Mouse (Mus musculus): Measurements from ENCODE around the gene Rasgrp2. TPM values are rescaled to one million over a fixed set of nuclear protein-coding genes. Genes with fewer than 3 reads are reported as not detected.

Gene Rasgrp2
- total RNA-seq (2012; rRNA removed) = 81.7 and 139 TPM in 2 replicates

DNA sequence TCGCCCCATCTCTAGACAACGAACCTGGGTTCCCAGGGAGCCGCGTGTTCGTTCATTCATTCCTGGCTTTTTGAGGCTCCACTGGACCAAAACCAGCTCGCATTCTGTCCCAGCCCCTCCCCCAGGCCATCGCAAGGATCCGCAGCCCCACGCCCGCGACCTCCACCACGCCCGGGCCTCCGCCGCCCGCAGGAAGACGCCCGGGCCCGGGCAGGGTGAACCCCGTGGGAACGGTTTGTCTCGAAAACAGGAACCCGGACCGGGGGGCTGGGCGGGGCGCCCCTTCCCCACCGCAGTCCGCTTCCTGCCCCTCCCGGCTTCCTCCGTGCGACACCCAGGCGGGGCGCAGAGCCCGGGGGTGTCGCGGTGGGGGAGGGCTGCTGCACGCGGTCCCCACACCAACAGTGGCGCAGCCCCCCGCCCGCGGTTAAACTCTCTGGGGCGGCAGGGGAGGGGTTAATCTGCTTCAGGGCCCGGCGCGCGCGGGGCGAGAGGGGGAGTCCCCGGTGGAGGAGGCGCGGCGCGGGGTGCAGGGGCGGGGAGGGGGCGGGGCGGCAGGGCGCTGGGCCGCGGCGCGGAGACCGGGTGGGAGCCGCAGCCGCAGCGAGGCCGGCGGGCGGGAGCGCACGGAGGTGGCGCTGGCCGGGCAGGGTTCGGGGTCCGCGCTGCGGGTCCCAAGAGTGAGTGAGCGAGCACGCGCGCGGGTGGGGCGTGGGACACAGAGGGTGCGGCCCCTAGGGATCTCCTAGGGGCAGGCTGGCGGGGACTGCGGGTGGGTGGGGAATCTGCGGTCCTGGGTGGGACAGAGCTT is at the start of gene Rasgrp2:
Gene Rasgrp2 (plus strand): TSS at position 56 of the 811 bp plus-strand sequence.
- no peak for TF ChIP-seq MAFK (IDR thresholded peaks at IDR 0.05; ENCODE audit: insufficient read depth, low read depth, low read length)
- TF ChIP-seq CHD2 (IDR thresholded peaks at IDR 0.05; ENCODE audit: low read depth, low read length) = no peak
- TF ChIP-seq ZNF384 (IDR thresholded peaks at IDR 0.05; ENCODE audit: low read depth, low read length) = no peak
- TF ChIP-seq ZC3H11A (IDR thresholded peaks at IDR 0.05; ENCODE audit: borderline replicate concordance, low read depth, low read length) = no peak
- no peak for TF ChIP-seq HCFC1 (IDR thresholded peaks at IDR 0.05; ENCODE audit: borderline replicate concordance, insufficient read depth, low read length)
- no peak for DNase-seq (ENCODE audit: low read depth, low spot score)
- Histone ChIP-seq H3K36me3 (ENCODE audit: control insufficient read depth, insufficient read depth, low read length, poor library complexity, severe bottlenecking) (0 out of 2 replicates have a peak, but pooled peaks cover 3% of the 10 kb centered on the region), H3K4me1 (ENCODE audit: control insufficient read depth in 2 of 2, insufficient read depth in 2 of 2, low read length in 2 of 2, poor library complexity in 1 of 2) (peaks cover 1 to 33% of the 10 kb centered on the region in 2 experiments; a peak in 3 of 4 replicates), H3K27ac (ENCODE audit: insufficient read depth, low read depth, low read length, poor library complexity, severe bottlenecking) (peak within 1 kb of the TSS; percentile 82), H3K4me3 (ENCODE audit: insufficient read depth in 1 of 2, low read depth in 1 of 2, low read length in 2 of 2, poor library complexity in 1 of 2, severe bottlenecking in 1 of 2) (peak within 1 kb of the TSS; percentile 74 to 84), H3K9ac (ENCODE audit: insufficient read depth, low read depth, low read length, poor library complexity, severe bottlenecking) (peak within 1 kb of the TSS; percentile 67), H3K9me3 (ENCODE audit: control insufficient read depth, insufficient read depth, low read depth, low read length) (no peaks in the 10 kb centered on the region)
- in situ Hi-C loops (cut with MboI; ENCODE audit: low sequenced_read_pairs in 2 of 2, unreplicated experiment in 2 of 2) = no loop called here

DNA sequence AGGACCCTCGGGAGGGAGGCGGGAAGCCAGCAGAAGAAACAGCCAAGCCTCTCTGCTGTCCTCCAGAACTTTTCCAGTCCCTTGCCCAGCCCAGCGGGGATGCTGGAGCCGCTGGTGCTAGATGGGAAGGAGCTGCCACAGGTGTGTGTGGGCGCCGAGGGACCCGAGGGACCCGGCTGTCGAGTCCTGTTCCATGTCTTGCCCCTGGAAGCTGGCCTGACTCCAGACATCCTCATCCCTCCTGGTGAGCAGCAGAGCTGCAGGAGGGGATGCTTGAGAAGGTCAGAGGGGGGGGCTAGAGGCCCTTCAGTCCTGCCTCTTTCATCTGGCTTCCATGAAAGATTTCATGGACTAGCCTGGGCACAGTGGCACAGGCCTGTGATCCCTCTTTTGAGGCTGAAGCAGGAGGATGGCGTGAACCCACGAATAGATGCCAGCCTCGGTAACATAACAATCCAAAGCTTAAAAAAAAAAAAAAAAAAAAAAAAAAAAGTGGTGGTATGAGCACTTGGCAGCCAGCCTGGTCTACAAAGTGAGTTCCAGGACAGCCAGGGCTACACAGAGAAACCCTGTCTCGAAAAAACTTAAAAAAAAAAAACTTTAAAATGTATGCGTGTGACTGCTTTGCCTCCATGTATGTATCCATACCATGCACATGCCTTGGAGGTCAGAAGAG is 47.6 kb upstream of the Rasgrp2 start:
- no peaks in the 10 kb centered on the region for H3K4me1 ChIP-seq (ENCODE audit: control insufficient read depth in 2 of 2, insufficient read depth in 2 of 2, low read length in 2 of 2, poor library complexity in 1 of 2)
- no peak overlapping the region for H3K9ac ChIP-seq (ENCODE audit: insufficient read depth, low read depth, low read length, poor library complexity, severe bottlenecking)
- no peak for DNase-seq (ENCODE audit: low read depth, low spot score)
- H3K27ac ChIP-seq (ENCODE audit: insufficient read depth, low read depth, low read length, poor library complexity, severe bottlenecking) = no peak overlapping the region
- no peak for TF ChIP-seq ZC3H11A (IDR thresholded peaks at IDR 0.05; ENCODE audit: borderline replicate concordance, low read depth, low read length)
- TF ChIP-seq CHD2 (IDR thresholded peaks at IDR 0.05; ENCODE audit: low read depth, low read length) = no peak
- no peak for TF ChIP-seq MAFK (IDR thresholded peaks at IDR 0.05; ENCODE audit: insufficient read depth, low read depth, low read length)
- TF ChIP-seq HCFC1 (IDR thresholded peaks at IDR 0.05; ENCODE audit: borderline replicate concordance, insufficient read depth, low read length) = no peak
- no peak for TF ChIP-seq ZNF384 (IDR thresholded peaks at IDR 0.05; ENCODE audit: low read depth, low read length)
- no peaks in the 10 kb centered on the region for H3K9me3 ChIP-seq (ENCODE audit: control insufficient read depth, insufficient read depth, low read depth, low read length)
- in situ Hi-C loops (cut with MboI; ENCODE audit: low sequenced_read_pairs in 2 of 2, unreplicated experiment in 2 of 2) = no loop called here
- H3K4me3 ChIP-seq (ENCODE audit: insufficient read depth in 1 of 2, low read depth in 1 of 2, low read length in 2 of 2, poor library complexity in 1 of 2, severe bottlenecking in 1 of 2) = no peak overlapping the region
- H3K36me3 ChIP-seq (ENCODE audit: control insufficient read depth, insufficient read depth, low read length, poor library complexity, severe bottlenecking) = peaks cover 6% of the 10 kb centered on the region; the same call in 1 of the 2 replicates

DNA sequence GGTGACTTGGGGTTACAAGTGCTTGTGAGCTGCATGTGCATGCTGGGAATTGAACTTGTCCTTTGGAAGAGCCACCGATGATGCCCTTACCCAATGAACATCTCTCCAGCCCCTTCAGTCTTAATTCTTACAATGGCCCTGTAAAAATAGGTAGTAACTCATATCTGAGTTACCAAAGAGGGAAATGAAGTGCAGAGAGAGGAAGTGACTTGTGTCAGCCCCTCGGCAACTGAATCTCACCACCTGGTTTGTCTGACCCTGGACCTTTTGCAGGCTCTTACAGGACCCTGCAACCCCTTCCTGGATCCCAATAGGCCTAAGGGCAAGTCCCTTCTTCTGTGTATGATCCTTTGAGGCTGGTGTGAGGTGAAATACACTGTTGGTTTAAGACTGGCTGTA is 47.0 kb upstream of the Rasgrp2 start:
- H3K4me1 ChIP-seq (ENCODE audit: control insufficient read depth in 2 of 2, insufficient read depth in 2 of 2, low read length in 2 of 2, poor library complexity in 1 of 2) = no peaks in the 10 kb centered on the region
- no peak overlapping the region for H3K27ac ChIP-seq (ENCODE audit: insufficient read depth, low read depth, low read length, poor library complexity, severe bottlenecking)
- peaks cover 5% of the 10 kb centered on the region; the same call in 1 of the 2 replicates for H3K36me3 ChIP-seq (ENCODE audit: control insufficient read depth, insufficient read depth, low read length, poor library complexity, severe bottlenecking)
- DNase-seq (ENCODE audit: low read depth, low spot score) = no peak
- in situ Hi-C loops (cut with MboI; ENCODE audit: low sequenced_read_pairs in 2 of 2, unreplicated experiment in 2 of 2) = no loop called here
- H3K9me3 ChIP-seq (ENCODE audit: control insufficient read depth, insufficient read depth, low read depth, low read length) = no peaks in the 10 kb centered on the region
- H3K9ac ChIP-seq (ENCODE audit: insufficient read depth, low read depth, low read length, poor library complexity, severe bottlenecking) = no peak overlapping the region
- H3K4me3 ChIP-seq (ENCODE audit: insufficient read depth in 1 of 2, low read depth in 1 of 2, low read length in 2 of 2, poor library complexity in 1 of 2, severe bottlenecking in 1 of 2) = no peak overlapping the region
- TF ChIP-seq HCFC1 (IDR thresholded peaks at IDR 0.05; ENCODE audit: borderline replicate concordance, insufficient read depth, low read length) (no peak), ZC3H11A (IDR thresholded peaks at IDR 0.05; ENCODE audit: borderline replicate concordance, low read depth, low read length) (no peak), CHD2 (IDR thresholded peaks at IDR 0.05; ENCODE audit: low read depth, low read length) (no peak), ZNF384 (IDR thresholded peaks at IDR 0.05; ENCODE audit: low read depth, low read length) (no peak), MAFK (IDR thresholded peaks at IDR 0.05; ENCODE audit: insufficient read depth, low read depth, low read length) (no peak)

GRCm38 (mm10) chr19:6354030-6354429 is 45.1 kb upstream of the Rasgrp2 start:
- Histone ChIP-seq H3K9ac (ENCODE audit: insufficient read depth, low read depth, low read length, poor library complexity, severe bottlenecking) (no peak overlapping the region), H3K9me3 (ENCODE audit: control insufficient read depth, insufficient read depth, low read depth, low read length) (no peaks in the 10 kb centered on the region), H3K36me3 (ENCODE audit: control insufficient read depth, insufficient read depth, low read length, poor library complexity, severe bottlenecking) (peaks cover 5% of the 10 kb centered on the region; the same call in 1 of the 2 replicates), H3K4me1 (ENCODE audit: control insufficient read depth in 2 of 2, insufficient read depth in 2 of 2, low read length in 2 of 2, poor library complexity in 1 of 2) (no peaks in the 10 kb centered on the region), H3K4me3 (ENCODE audit: insufficient read depth in 1 of 2, low read depth in 1 of 2, low read length in 2 of 2, poor library complexity in 1 of 2, severe bottlenecking in 1 of 2) (no peak overlapping the region), H3K27ac (ENCODE audit: insufficient read depth, low read depth, low read length, poor library complexity, severe bottlenecking) (no peak overlapping the region)
- in situ Hi-C loops (cut with MboI; ENCODE audit: low sequenced_read_pairs in 2 of 2, unreplicated experiment in 2 of 2) = no loop called here
- TF ChIP-seq ZC3H11A (IDR thresholded peaks at IDR 0.05; ENCODE audit: borderline replicate concordance, low read depth, low read length) (no peak), CHD2 (IDR thresholded peaks at IDR 0.05; ENCODE audit: low read depth, low read length) (no peak), HCFC1 (IDR thresholded peaks at IDR 0.05; ENCODE audit: borderline replicate concordance, insufficient read depth, low read length) (no peak)
- DNase-seq (ENCODE audit: low read depth, low spot score) = no peak
